Mouse (Mus musculus) kidney, embryonic 15.5 days (tissue): Measurements from ENCODE around the gene Olfr569. TPM values are rescaled to one million over a fixed set of nuclear protein-coding genes. Genes with fewer than 3 reads are reported as not detected.

ENCODE experiments used
- ATAC-seq: fragments of 200-750 bp; cut with Nextera tagmentation; replicated peaks from 2 replicates; pipeline ENCODE4 v1.8.0; 2017; ENCODE audit warnings: moderate TSS enrichment; ENCODE audit not compliant: low FRiP score
- H3K27ac ChIP-seq: fragments of 300-500 bp; sonication (generic); 2 replicates; pipeline ENCODE4 v1.5.1; 2015; ENCODE audit warnings: mild to moderate bottlenecking, inconsistent platforms
- H3K27me3 ChIP-seq: fragments of 300-500 bp; sonication (generic); 2 replicates; pipeline ENCODE4 v1.6.1; 2015; ENCODE audit warnings: inconsistent platforms
- H3K36me3 ChIP-seq: fragments of 300-500 bp; sonication (generic); 2 replicates; pipeline ENCODE4 v1.6.1; 2015; ENCODE audit warnings: inconsistent platforms
- H3K4me1 ChIP-seq: fragments of 300-500 bp; sonication (generic); 2 replicates; pipeline ENCODE4 v1.6.1; 2015; ENCODE audit warnings: inconsistent platforms
- H3K4me2 ChIP-seq: fragments of 300-500 bp; sonication (generic); 2 replicates; pipeline ENCODE4 v1.6.1; 2015; ENCODE audit warnings: moderate library complexity, mild to moderate bottlenecking, inconsistent platforms
- H3K4me3 ChIP-seq: fragments of 300-500 bp; sonication (generic); replicated peaks from 2 replicates; pipeline ENCODE4 v1.5.1; 2015; ENCODE audit warnings: mild to moderate bottlenecking, inconsistent platforms
- H3K9ac ChIP-seq: fragments of 300-500 bp; sonication (generic); 2 replicates; pipeline ENCODE4 v1.6.1; 2015; ENCODE audit warnings: mild to moderate bottlenecking, inconsistent platforms
- H3K9me3 ChIP-seq: fragments of 300-500 bp; sonication (generic); replicated peaks from 2 replicates; pipeline ENCODE4 v1.6.1; 2016; ENCODE audit warnings: inconsistent platforms
- WGBS: fragments of 180-500 bp; shearing (Covaris S2); methylation state at CpG from one replicate; pipeline ENCODE4 v1.1.7; 2015; ENCODE audit warnings: mixed read lengths; 5-methylcytosine and 5-hydroxymethylcytosine counted together
- polyA plus RNA-seq: library from polyadenylated mRNA; unstranded; fragments of >200 nt; fragmentation: Nextera tagmentation; extraction: Ambion mirVana; gene quantifications from 2 replicates; pipeline ENCODE4 v1.2.1, GENCODE M21; 2015

The Olfr569 gene
- not detected in 2 replicates for polyA plus RNA-seq

DNA sequence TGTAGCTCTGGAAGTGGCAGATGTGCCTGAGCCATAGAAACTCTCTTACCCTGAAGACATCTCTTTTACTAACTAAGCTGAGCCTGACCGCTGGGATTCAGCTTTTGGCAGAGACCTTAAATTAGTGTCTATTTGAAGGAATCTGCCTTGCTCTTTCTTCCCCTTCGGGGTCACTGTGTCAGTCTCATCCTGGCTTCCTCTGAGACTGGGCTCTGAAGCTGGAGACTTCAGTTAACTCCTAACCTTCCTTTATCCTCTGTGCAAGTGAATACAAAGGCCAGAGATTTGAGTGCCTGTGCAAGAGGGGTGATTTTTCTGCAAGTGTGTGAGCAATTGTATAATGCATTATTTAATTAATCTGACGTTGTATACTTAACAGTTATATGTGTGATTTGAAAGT is at the start of gene Olfr569:
Gene Olfr569 (minus strand): TSS at position 101 of the 400 bp plus-strand sequence.
- Histone ChIP-seq H3K4me3 (no peak within 1 kb of the TSS), H3K9ac (no peak within 1 kb of the TSS), H3K27ac (no peak within 1 kb of the TSS), H3K4me2 (no peak within 1 kb of the TSS), H3K27me3 (no peaks in the 10 kb centered on the region), H3K36me3 (no peaks in the 10 kb centered on the region), H3K9me3 (no peaks in the 10 kb centered on the region), H3K4me1 (no peaks in the 10 kb centered on the region)
- 73% methylated on average over 3 of the region's 3 CpGs for WGBS
- ATAC-seq: no peak

DNA sequence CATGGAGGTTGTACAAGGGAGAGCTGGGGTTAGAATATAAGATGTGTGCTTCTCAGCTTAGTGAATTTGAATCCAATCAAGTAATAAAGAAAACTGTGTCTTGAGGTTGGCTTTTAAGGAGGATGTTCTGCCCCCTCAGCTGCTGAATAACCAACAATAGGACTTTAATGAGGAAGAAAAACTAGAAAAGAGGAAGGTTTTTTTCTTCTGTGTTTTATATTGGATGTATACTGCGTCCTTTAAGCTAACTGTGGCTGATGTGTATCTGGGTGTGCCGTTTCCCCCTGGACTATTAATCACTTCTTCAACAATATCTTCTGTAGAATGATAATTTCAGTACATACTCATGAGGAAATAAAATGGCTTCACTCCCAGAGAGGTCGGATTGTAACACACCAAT is 36.4 kb upstream of the Olfr569 start:
- Histone ChIP-seq H3K4me3 (no peak overlapping the region), H3K4me2 (no peak overlapping the region), H3K27me3 (no peaks in the 10 kb centered on the region), H3K9ac (no peak overlapping the region), H3K9me3 (no peaks in the 10 kb centered on the region), H3K4me1 (no peaks in the 10 kb centered on the region), H3K27ac (no peak overlapping the region), H3K36me3 (no peaks in the 10 kb centered on the region)
- WGBS: 78% methylated on average over 3 of the region's 3 CpGs
- ATAC-seq: no peak

DNA sequence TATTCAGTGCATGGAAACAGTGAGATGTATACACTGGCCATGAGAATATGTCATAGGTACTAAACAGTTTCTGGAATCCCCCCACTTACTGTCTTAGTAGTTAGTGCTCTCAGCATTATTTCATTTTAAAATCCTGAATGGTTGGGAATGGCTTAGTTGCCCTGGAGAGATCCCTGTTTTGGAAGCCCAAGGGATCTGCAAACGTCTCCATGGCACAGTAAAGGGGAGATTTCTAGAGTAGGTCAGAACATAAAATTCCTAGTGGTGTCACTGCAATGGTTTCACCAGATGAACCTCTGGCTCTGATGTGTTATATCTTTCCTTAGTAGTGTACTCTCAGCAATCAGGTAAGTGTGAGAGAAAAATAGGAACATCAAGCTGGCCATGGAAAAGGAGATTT is 33.4 kb upstream of the Olfr569 start, which contains the start of gene Olfr572:
Gene Olfr572 (plus strand): TSS at position 301 of the 400 bp plus-strand sequence.
- Histone ChIP-seq H3K9me3 (no peaks in the 10 kb centered on the region), H3K36me3 (no peaks in the 10 kb centered on the region), H3K9ac (no peak within 1 kb of the TSS), H3K27ac (no peak within 1 kb of the TSS), H3K27me3 (no peaks in the 10 kb centered on the region), H3K4me3 (no peak within 1 kb of the TSS), H3K4me2 (no peak within 1 kb of the TSS), H3K4me1 (no peaks in the 10 kb centered on the region)
- no peak for ATAC-seq
- WGBS: 56% methylated on average over 1 of the region's 1 CpGs

DNA sequence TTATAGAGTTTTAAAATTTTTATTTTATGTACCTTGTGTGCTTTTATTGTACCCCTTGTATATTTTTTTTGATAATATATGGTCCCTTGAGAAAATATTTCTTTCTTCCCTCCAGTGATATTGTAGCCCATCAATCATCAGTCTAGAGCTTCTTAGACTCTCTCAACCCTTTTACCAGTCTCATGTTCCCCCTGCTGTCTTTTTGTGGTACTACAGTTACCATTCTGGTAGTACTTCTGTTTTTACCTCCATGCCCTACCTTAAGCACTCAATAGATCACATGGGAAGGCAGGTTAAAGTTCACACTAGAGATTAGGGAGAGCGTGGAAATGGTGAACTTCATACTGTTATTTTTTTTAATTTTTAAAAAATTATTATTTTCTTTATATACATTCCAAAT is 28.9 kb upstream of the Olfr569 start:
- no peaks in the 10 kb centered on the region for H3K36me3 ChIP-seq
- H3K4me1 ChIP-seq: no peaks in the 10 kb centered on the region
- no peak overlapping the region for H3K27ac ChIP-seq
- H3K9ac ChIP-seq: no peak overlapping the region
- peak; percentile 69; the same call in 1 of the 2 replicates for ATAC-seq
- no peaks in the 10 kb centered on the region for H3K9me3 ChIP-seq
- WGBS: 12% methylated on average over 1 of the region's 1 CpGs
- H3K27me3 ChIP-seq: no peaks in the 10 kb centered on the region
- no peak overlapping the region for H3K4me2 ChIP-seq
- H3K4me3 ChIP-seq: no peak overlapping the region

DNA sequence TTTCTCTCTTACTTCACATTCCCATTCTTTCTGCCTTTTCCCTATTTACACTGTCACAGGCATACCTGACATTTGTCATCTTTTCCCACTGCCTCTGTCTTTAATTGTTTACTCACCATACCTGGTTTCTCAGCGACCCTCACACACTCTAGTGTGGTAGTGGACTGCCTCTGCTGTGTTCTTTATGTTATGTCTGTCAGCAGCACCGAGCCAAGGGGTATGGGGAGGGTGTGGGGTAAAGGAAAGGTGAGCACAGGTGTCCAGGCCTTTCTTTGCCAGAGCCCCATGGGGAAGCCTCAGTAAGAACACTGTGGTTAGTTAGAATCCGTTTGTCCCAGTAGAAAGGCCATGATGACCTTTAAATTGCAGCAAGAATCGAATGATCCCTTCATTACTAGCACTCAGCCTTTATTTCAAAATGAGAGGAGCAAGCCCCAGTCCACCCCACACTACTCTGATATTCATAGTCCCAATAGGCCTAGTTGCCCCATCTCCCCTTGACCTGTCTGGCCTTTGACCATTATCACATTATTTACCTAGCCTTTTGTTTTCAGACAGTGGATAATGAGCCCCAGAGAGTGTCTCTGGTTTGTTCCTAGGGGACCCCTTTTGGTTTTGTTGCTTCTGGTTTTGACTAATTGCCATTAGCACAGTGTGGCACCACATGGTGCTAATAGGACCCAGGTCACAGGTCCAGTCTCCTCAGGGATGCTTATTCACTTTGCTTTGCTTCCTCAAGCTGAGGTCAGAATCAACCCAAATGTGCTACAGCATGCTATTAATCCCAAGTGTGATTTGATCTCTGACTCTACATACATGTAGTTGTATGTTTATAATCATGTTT is 26.6 kb upstream of the Olfr569 start, which contains the start of gene Olfr571:
Gene Olfr571 (minus strand): TSS at position 505 of the 844 bp plus-strand sequence.
- H3K4me1 ChIP-seq: no peaks in the 10 kb centered on the region
- H3K4me3 ChIP-seq: no peak within 1 kb of the TSS
- 54% methylated on average over 4 of the region's 4 CpGs for WGBS
- no peaks in the 10 kb centered on the region for H3K27me3 ChIP-seq
- no peak for ATAC-seq
- H3K9me3 ChIP-seq: no peaks in the 10 kb centered on the region
- H3K36me3 ChIP-seq: no peaks in the 10 kb centered on the region
- no peak within 1 kb of the TSS for H3K4me2 ChIP-seq
- H3K27ac ChIP-seq: no peak within 1 kb of the TSS
- H3K9ac ChIP-seq: no peak within 1 kb of the TSS

DNA sequence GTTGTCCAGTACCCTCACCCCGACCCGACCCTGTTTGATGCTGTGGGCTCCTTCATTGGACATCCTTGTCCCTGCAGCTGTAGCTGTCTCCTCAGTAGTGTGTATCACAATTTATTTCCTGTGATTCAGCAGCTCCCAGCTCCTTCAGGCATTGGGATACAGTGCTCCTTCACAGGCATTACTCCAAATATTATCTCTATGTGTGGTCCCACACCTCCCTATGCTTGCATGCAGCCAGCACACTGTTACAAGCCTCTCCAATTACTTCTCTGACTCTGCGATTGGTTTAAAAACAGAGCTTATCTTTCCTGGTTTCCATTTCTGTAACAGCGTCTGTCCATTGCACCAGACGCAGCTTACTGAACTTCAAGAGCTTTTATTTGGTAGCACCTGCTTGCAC is 25.7 kb upstream of the Olfr569 start:
- Histone ChIP-seq H3K4me3 (no peak overlapping the region), H3K27ac (no peak overlapping the region), H3K9ac (no peak overlapping the region), H3K27me3 (no peaks in the 10 kb centered on the region), H3K9me3 (no peaks in the 10 kb centered on the region), H3K4me2 (no peak overlapping the region), H3K36me3 (no peaks in the 10 kb centered on the region), H3K4me1 (no peaks in the 10 kb centered on the region)
- no peak for ATAC-seq
- 58% methylated on average over 5 of the region's 5 CpGs for WGBS

DNA sequence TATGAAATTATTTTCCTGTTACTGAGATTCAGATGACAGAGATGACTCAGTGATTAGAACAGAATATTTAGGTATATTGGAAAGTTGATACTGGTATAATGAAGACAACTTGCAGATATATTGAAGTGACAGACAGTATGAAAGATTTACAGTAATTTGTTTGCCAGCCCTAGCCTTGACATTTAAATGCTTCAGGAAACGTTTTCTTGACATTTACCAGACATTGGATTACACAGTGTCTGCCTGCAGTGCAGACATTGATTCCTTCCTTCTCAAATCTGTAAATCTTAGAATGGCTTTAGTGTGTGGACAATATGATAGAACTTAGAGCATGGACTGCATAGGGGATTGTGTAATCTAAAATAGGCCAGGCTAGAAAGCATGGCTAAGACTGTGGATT is 24.6 kb upstream of the Olfr569 start:
- no peak for ATAC-seq
- WGBS: 20% methylated on average over 1 of the region's 1 CpGs
- no peaks in the 10 kb centered on the region for H3K36me3 ChIP-seq
- H3K9me3 ChIP-seq: no peaks in the 10 kb centered on the region
- no peak overlapping the region for H3K4me3 ChIP-seq
- H3K4me2 ChIP-seq: no peak overlapping the region
- no peak overlapping the region for H3K9ac ChIP-seq
- H3K27me3 ChIP-seq: no peaks in the 10 kb centered on the region
- H3K27ac ChIP-seq: no peak overlapping the region
- H3K4me1 ChIP-seq: no peaks in the 10 kb centered on the region

DNA sequence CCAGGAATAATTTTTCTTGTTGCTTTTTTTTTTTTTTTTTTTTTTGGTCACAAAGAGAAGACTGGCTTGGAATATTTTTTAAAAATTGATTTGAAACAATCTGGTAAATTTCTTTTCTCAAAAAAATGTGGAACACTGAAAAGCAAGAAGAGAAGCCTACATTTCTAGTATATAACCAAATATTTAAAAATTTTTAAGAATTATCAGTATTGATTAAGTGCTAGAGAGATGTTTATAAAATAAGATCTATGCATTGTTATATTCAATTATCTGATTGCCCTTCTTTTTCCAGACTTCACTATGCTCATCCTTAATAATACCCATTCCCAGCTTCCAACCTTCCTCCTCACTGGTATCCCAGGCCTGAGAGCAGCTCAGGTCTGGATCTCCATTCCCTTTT is 13.9 kb downstream of the Olfr569 start, which contains the start of gene Olfr568:
Gene Olfr568 (plus strand): TSS at position 301 of the 400 bp plus-strand sequence.
- Histone ChIP-seq H3K27me3 (no peaks in the 10 kb centered on the region), H3K27ac (no peak within 1 kb of the TSS), H3K36me3 (no peaks in the 10 kb centered on the region), H3K4me1 (no peaks in the 10 kb centered on the region), H3K4me2 (no peak within 1 kb of the TSS), H3K9ac (no peak within 1 kb of the TSS), H3K9me3 (no peaks in the 10 kb centered on the region), H3K4me3 (no peak within 1 kb of the TSS)
- no peak for ATAC-seq

DNA sequence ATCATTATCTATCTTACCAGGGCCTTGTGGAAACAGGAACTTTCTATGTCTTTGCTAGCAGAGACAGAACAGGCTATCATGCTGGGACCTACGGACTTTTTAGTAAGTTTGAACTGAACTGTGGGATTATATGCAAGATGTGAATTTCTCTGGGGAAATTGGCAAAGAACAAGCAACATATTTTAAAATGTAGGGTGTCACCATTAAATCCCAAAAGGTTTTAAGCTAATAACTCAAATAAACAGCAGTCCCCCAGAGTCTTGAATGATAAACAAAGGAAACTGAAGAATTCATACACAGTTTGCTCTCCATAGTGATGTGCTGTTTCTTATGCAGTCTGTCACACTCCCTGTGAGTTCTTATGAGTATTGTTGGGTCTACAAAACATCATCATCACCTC is 32.0 kb downstream of the Olfr569 start, which contains the start of gene Olfr566:
Gene Olfr566 (minus strand): TSS at position 101 of the 400 bp plus-strand sequence.
- Histone ChIP-seq H3K36me3 (no peaks in the 10 kb centered on the region), H3K27ac (no peak within 1 kb of the TSS), H3K27me3 (no peaks in the 10 kb centered on the region), H3K9ac (no peak within 1 kb of the TSS), H3K4me2 (no peak within 1 kb of the TSS), H3K9me3 (no peaks in the 10 kb centered on the region), H3K4me3 (no peak within 1 kb of the TSS), H3K4me1 (no peaks in the 10 kb centered on the region)
- WGBS: 78% methylated on average over 1 of the region's 1 CpGs
- ATAC-seq: no peak

DNA sequence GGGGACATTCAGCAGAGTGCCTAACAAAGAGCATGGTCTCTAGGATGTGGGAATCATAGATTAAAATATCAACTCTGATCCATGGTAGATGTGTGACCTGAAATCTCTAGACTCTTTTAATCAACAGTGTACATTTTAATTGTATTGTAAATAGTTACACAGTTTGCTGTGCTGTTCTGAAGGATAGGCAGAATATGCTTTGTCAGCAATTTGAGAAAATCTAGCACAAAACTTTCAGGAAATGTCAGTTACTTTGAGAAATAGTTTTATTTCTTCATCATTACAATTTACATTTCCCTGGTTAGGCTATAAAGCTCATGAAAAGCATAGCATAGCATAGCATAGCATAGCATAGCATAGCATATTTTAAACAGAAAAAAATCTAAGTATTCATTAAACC is 34.9 kb downstream of the Olfr569 start:
- no peak for ATAC-seq
- H3K4me1 ChIP-seq: no peaks in the 10 kb centered on the region
- H3K9ac ChIP-seq: no peak overlapping the region
- no peak overlapping the region for H3K4me3 ChIP-seq
- H3K4me2 ChIP-seq: no peak overlapping the region
- no peak overlapping the region for H3K27ac ChIP-seq
- H3K27me3 ChIP-seq: no peaks in the 10 kb centered on the region
- no peaks in the 10 kb centered on the region for H3K9me3 ChIP-seq
- H3K36me3 ChIP-seq: no peaks in the 10 kb centered on the region
